Mouse (Mus musculus) heart, embryonic 14.5 days (tissue): ENCODE results near the gene Sostdc1. TPM values are rescaled to one million over a fixed set of nuclear protein-coding genes. Genes with fewer than 3 reads are reported as not detected.

Experiments
- ATAC-seq: fragments of 200-750 bp; cut with Nextera tagmentation; 2 replicates; pipeline ENCODE4 v1.8.0; 2017; ENCODE audit warnings: low read depth, moderate TSS enrichment; ENCODE audit not compliant: insufficient number of reproducible peaks, insufficient read depth, low FRiP score
- H3K27ac ChIP-seq, 2 experiments: fragments of 200-500 bp in 1 of 2; fragments of 300-500 bp in 1 of 2; sonication (generic) in 1 of 2; replicated peaks in 1 of 2; 2 replicates each; pipeline ENCODE4 v1.5.1; 2012 to 2014; ENCODE audit warnings: low read depth in 2 of 2, low read length in 2 of 2, control low read depth in 1 of 2, mild to moderate bottlenecking in 1 of 2, mixed read lengths in 1 of 2; ENCODE audit not compliant: control insufficient read depth in 1 of 2, insufficient read depth in 1 of 2
- H3K27me3 ChIP-seq: fragments of 300-500 bp; sonication (generic); 2 replicates; pipeline ENCODE4 v1.6.1; 2014; ENCODE audit warnings: mild to moderate bottlenecking, low read length, control low read depth; ENCODE audit not compliant: control insufficient read depth, insufficient read depth
- H3K36me3 ChIP-seq: fragments of 300-500 bp; sonication (generic); 2 replicates; pipeline ENCODE4 v1.6.1; 2014; ENCODE audit warnings: mild to moderate bottlenecking, control low read depth, low read length, mixed read lengths; ENCODE audit not compliant: control insufficient read depth, insufficient read depth
- H3K4me1 ChIP-seq, 2 experiments: fragments of 200-500 bp in 1 of 2; fragments of 300-500 bp in 1 of 2; sonication (generic) in 1 of 2; 2 replicates each; pipeline ENCODE4 v1.6.1; 2012 to 2014; ENCODE audit warnings: low read length in 2 of 2, control low read depth in 1 of 2, mixed read lengths in 1 of 2; ENCODE audit not compliant: control insufficient read depth in 2 of 2, insufficient read depth in 2 of 2
- H3K4me2 ChIP-seq: fragments of 300-500 bp; sonication (generic); 2 replicates; pipeline ENCODE4 v1.6.1; 2014; ENCODE audit warnings: mild to moderate bottlenecking, low read length
- H3K4me3 ChIP-seq, 2 experiments: fragments of 200-500 bp in 1 of 2; fragments of 300-500 bp in 1 of 2; sonication (generic) in 1 of 2; 2 replicates each; pipeline ENCODE4 v1.5.1; 2012 to 2014; ENCODE audit warnings: low read length in 2 of 2, mild to moderate bottlenecking in 2 of 2, control low read depth in 1 of 2, low read depth in 1 of 2, moderate library complexity in 1 of 2; ENCODE audit not compliant: control insufficient read depth in 1 of 2, insufficient read depth in 1 of 2
- H3K9ac ChIP-seq: fragments of 300-500 bp; sonication (generic); 2 replicates; pipeline ENCODE4 v1.6.1; 2014; ENCODE audit warnings: mild to moderate bottlenecking, low read length
- H3K9me3 ChIP-seq: fragments of 300-500 bp; sonication (generic); 2 replicates; pipeline ENCODE4 v1.6.1; 2016; ENCODE audit warnings: low read length, control low read depth; ENCODE audit not compliant: control insufficient read depth
- WGBS: fragments of 180-500 bp; shearing (Covaris S2); extraction: QIAGEN DNeasy Blood & Tissue Kit; methylation state at CpG from one replicate; pipeline ENCODE4 v1.1.7; 2014; 5-methylcytosine and 5-hydroxymethylcytosine counted together
- polyA plus RNA-seq: library from polyadenylated mRNA; unstranded; fragments of >200 nt; fragmentation: Nextera tagmentation; extraction: Ambion mirVana; gene quantifications from 2 replicates; pipeline ENCODE4 v1.2.1, GENCODE M21; 2014

Gene Sostdc1
- 0.43 TPM in 1 of 2 replicates, not detected in the other for polyA plus RNA-seq

- Histone ChIP-seq H3K9ac (no peak within 1 kb of the TSS), H3K36me3 (no peaks in the 10 kb centered on the region), H3K4me3 (no peak within 1 kb of the TSS; a peak in 1 of 4 replicates), H3K4me1 (peaks cover 0 to 4% of the 10 kb centered on the region in 2 experiments; a peak in 1 of 4 replicates), H3K4me2 (peak within 1 kb of the TSS; percentile 51), H3K27me3 (no peaks in the 10 kb centered on the region), H3K9me3 (no peaks in the 10 kb centered on the region), H3K27ac (no peak within 1 kb of the TSS)
- no peak for ATAC-seq
- 15% methylated on average over 7 of the region's 7 CpGs for WGBS
These were observed at the start of gene Sostdc1 for GRCm38 (mm10) chr12:36313916-36314315. Gene Sostdc1, plus strand, starts transcription at chr12:36314139.

GRCm38 (mm10) chr12:36267670-36268246 is 46.2 kb upstream of the Sostdc1 start:
- no peak for ATAC-seq
- H3K4me1 ChIP-seq, result no peaks in the 10 kb centered on the region
- H3K4me2 ChIP-seq, result no peak overlapping the region
- no peaks in the 10 kb centered on the region for H3K36me3 ChIP-seq
- no peaks in the 10 kb centered on the region for H3K9me3 ChIP-seq
- no peaks in the 10 kb centered on the region for H3K27me3 ChIP-seq
- H3K4me3 ChIP-seq, result no peak overlapping the region
- no peak overlapping the region for H3K9ac ChIP-seq
- 75% methylated on average over 8 of the region's 8 CpGs for WGBS
- no peak overlapping the region for H3K27ac ChIP-seq

GRCm38 (mm10) chr12:36274823-36275222 is 39.1 kb upstream of the Sostdc1 start:
- H3K9me3 ChIP-seq, result no peaks in the 10 kb centered on the region
- WGBS, result 65% methylated on average over 3 of the region's 3 CpGs
- no peak overlapping the region for H3K27ac ChIP-seq
- no peaks in the 10 kb centered on the region for H3K4me1 ChIP-seq
- ATAC-seq, result no peak
- H3K9ac ChIP-seq, result no peak overlapping the region
- H3K4me2 ChIP-seq, result no peak overlapping the region
- H3K27me3 ChIP-seq, result no peaks in the 10 kb centered on the region
- H3K4me3 ChIP-seq, result no peak overlapping the region
- no peaks in the 10 kb centered on the region for H3K36me3 ChIP-seq

GRCm38 (mm10) chr12:36289634-36290033 is 24.3 kb upstream of the Sostdc1 start:
- Histone ChIP-seq H3K9ac (no peak overlapping the region), H3K4me1 (no peaks in the 10 kb centered on the region), H3K27me3 (no peaks in the 10 kb centered on the region), H3K9me3 (no peaks in the 10 kb centered on the region), H3K4me3 (no peak overlapping the region), H3K4me2 (no peak overlapping the region), H3K36me3 (no peaks in the 10 kb centered on the region), H3K27ac (no peak overlapping the region)
- no peak for ATAC-seq
- 80% methylated on average over 8 of the region's 8 CpGs for WGBS

- no peak overlapping the region for H3K27ac ChIP-seq
These were observed 23.5 kb upstream of the Sostdc1 start for GRCm38 (mm10) chr12:36290465-36290864.

GRCm38 (mm10) chr12:36291346-36291745 is 22.6 kb upstream of the Sostdc1 start:
- WGBS, result 83% methylated on average over 6 of the region's 6 CpGs
- H3K9ac ChIP-seq, result no peak overlapping the region

More at GRCm38 (mm10) chr12:36290465-36290864, 23.5 kb upstream of the Sostdc1 start:
- Histone ChIP-seq H3K4me2 (no peak overlapping the region), H3K9ac (no peak overlapping the region), H3K4me3 (no peak overlapping the region), H3K4me1 (no peaks in the 10 kb centered on the region), H3K36me3 (no peaks in the 10 kb centered on the region), H3K9me3 (no peaks in the 10 kb centered on the region), H3K27me3 (no peaks in the 10 kb centered on the region)
- ATAC-seq, result no peak
- WGBS, result 86% methylated on average over 4 of the region's 4 CpGs

GRCm38 (mm10) chr12:36302326-36302725 is 11.6 kb upstream of the Sostdc1 start:
- H3K9me3 ChIP-seq, result no peaks in the 10 kb centered on the region
- 76% methylated on average over 12 of the region's 12 CpGs for WGBS
- H3K9ac ChIP-seq, result no peak overlapping the region
- no peak overlapping the region for H3K27ac ChIP-seq
- no peak overlapping the region for H3K4me3 ChIP-seq
- H3K27me3 ChIP-seq, result no peaks in the 10 kb centered on the region
- no peak for ATAC-seq
- H3K4me1 ChIP-seq, result no peaks in the 10 kb centered on the region
- no peaks in the 10 kb centered on the region for H3K36me3 ChIP-seq
- no peak overlapping the region for H3K4me2 ChIP-seq

More at GRCm38 (mm10) chr12:36291346-36291745, 22.6 kb upstream of the Sostdc1 start:
- no peaks in the 10 kb centered on the region for H3K4me1 ChIP-seq
- no peaks in the 10 kb centered on the region for H3K9me3 ChIP-seq
- H3K4me2 ChIP-seq, result no peak overlapping the region
- H3K4me3 ChIP-seq, result no peak overlapping the region
- no peak for ATAC-seq
- no peaks in the 10 kb centered on the region for H3K27me3 ChIP-seq
- H3K27ac ChIP-seq, result no peak overlapping the region
- no peaks in the 10 kb centered on the region for H3K36me3 ChIP-seq
